ENCODE assay signal across 9 mouse cellular contexts in genomic region chr3:131109686-131110070, GRCm38 (mm10). TPM values are rescaled to one million over a fixed set of nuclear protein-coding genes. Genes with fewer than 3 reads are reported as not detected.
DNase-seq lines count a peak whose midpoint lies in the region; ATAC-seq and TF ChIP-seq lines count a peak whose summit lies in the region.
"Had no signal": no experiment of that assay in that cellular context is flagged by ENCODE, and none has a peak within 500 bp of the region (broad histone marks: within the 10 kb centered on the region; RNA-seq: fewer than 3 reads in every experiment).

No protein-coding gene starts in this region.

- H3K27me3 ChIP-seq in hindbrain, embryonic 12.5 days = peaks cover 68% of the 10 kb centered on the region
- H3K27me3 ChIP-seq in midbrain, postnatal 0 days (ENCODE audit: insufficient read depth, low read length) = 0 out of 2 replicates have a peak, but pooled peaks cover 11% of the 10 kb centered on the region

- peaks cover 50% of the 10 kb centered on the region for H3K4me1 ChIP-seq in hindbrain, embryonic 12.5 days
- H3K4me1 ChIP-seq in midbrain, postnatal 0 days (ENCODE audit: insufficient read depth, low read length) = no peaks in the 10 kb centered on the region; the same call in 1 of the 2 replicates

- peak overlapping the region; percentile 71; the same call in 1 of the 2 replicates for H3K9ac ChIP-seq in hindbrain, embryonic 12.5 days
- H3K9ac ChIP-seq in midbrain, postnatal 0 days (replicated peaks; ENCODE audit: low read length, poor library complexity, severe bottlenecking) = peak overlapping the region; percentile 46; the same call in 1 of the 2 replicates

- DNase-seq in embryo, embryonic 10 days (ENCODE audit: low spot score) = peak; percentile 73
- DNase-seq in embryo, embryonic 10.5 days (ENCODE audit: low spot score) = no peak
- peak; percentile 44 for DNase-seq in ES-CJ7 (ENCODE audit: low read depth, low spot score)
- DNase-seq in midbrain, postnatal 0 days (ENCODE audit: low spot score) = no peak
- no peak for DNase-seq in left cerebral cortex, postnatal 10 days (ENCODE audit: extremely low spot score in 1 of 2, low spot score in 2 of 2)
- no peak for DNase-seq in right cerebral cortex, postnatal 14 days
- DNase-seq in gastrocnemius, adult 8-10 months (ENCODE audit: low spot score in 2 of 2) = no peak

- ATAC-seq in hindbrain, embryonic 12.5 days (ENCODE audit: low FRiP score) = no peak
- peak; percentile 50 for ATAC-seq in midbrain, postnatal 0 days (ENCODE audit: low FRiP score)

- H3K4me2 ChIP-seq in hindbrain, embryonic 12.5 days (replicated peaks) = peak overlapping the region; percentile 78
- peak overlapping the region; percentile 80 for H3K4me2 ChIP-seq in midbrain, postnatal 0 days (ENCODE audit: low read depth, low read length, poor library complexity, severe bottlenecking)

- intact Hi-C loops in left cerebral cortex, postnatal 10 days (cut with DNase I) = loop anchor here (10.0 kb wide), 2 partner anchors 295 to 1895 kb away; no protein-coding TSS in a partner anchor

- H3K27ac ChIP-seq in hindbrain, embryonic 12.5 days = no peak overlapping the region
- H3K27ac ChIP-seq in midbrain, postnatal 0 days (ENCODE audit: low read depth, low read length) = peak overlapping the region; percentile 68
- H3K27ac ChIP-seq: macrophage had no signal

- WGBS in hindbrain, embryonic 12.5 days = 0% methylated on average over 14 of the region's 14 CpGs
- 0% methylated on average over 13 of the region's 14 CpGs for WGBS in midbrain, postnatal 0 days

- H3K4me3 ChIP-seq in hindbrain, embryonic 12.5 days = peak overlapping the region; percentile 55
- H3K4me3 ChIP-seq in midbrain, postnatal 0 days (ENCODE audit: low read depth, low read length) = peak overlapping the region; percentile 58

- no peak for TF ChIP-seq CTCF in midbrain, postnatal 0 days (IDR thresholded peaks at IDR 0.05)

- H3K9me3 ChIP-seq in hindbrain, embryonic 12.5 days (replicated peaks) = no peaks in the 10 kb centered on the region
- H3K9me3 ChIP-seq in midbrain, postnatal 0 days (ENCODE audit: low read length) = no peaks in the 10 kb centered on the region

- no peaks in the 10 kb centered on the region for H3K36me3 ChIP-seq in hindbrain, embryonic 12.5 days
- no peaks in the 10 kb centered on the region for H3K36me3 ChIP-seq in midbrain, postnatal 0 days (ENCODE audit: insufficient read depth, low read length)

RNA-seq across cellular contexts. Expression of gene Lef1, which starts 0.6 kb away (rescaled TPM):
- 31.9 and 33.6 TPM in 2 replicates for polyA plus RNA-seq in hindbrain, embryonic 12.5 days (2016; fragmentation: Nextera tagmentation; extraction: Ambion mirVana)
- total RNA-seq in midbrain, postnatal 0 days (2014; rRNA removed) = 42.0 and 48.6 TPM in 2 replicates
- 50.4 and 52.0 TPM in 2 replicates for polyA plus RNA-seq in midbrain, postnatal 0 days (2015; fragmentation: Nextera tagmentation; extraction: Ambion mirVana)
- 1 to 10 TPM; 6.1 to 6.3 TPM for total RNA-seq in left cerebral cortex, postnatal 10 days (2021)
- under 1 TPM in 2 of 4 experiments, not detected in 2; 0.07 to 0.16 TPM for total RNA-seq in gastrocnemius, adult 8-10 months (2022)

Comparison
In these comparisons a context has a peak if more than half of its experiments do, and no peak if none do; other contexts are left out.
1. DNase-seq: peak in embryo, embryonic 10 days (single experiment) and ES-CJ7 (single experiment); none in embryo, embryonic 10.5 days (single experiment), midbrain, postnatal 0 days (single experiment), left cerebral cortex, postnatal 10 days (0 of 2), right cerebral cortex, postnatal 14 days (single experiment) and gastrocnemius, adult 8-10 months (0 of 2).
2. RNA of gene Lef1, which starts 0.6 kb away (total RNA-seq): 42.0 to 48.6 TPM in midbrain, postnatal 0 days and 6.1 to 6.3 TPM in left cerebral cortex, postnatal 10 days; 0.07 to 0.16 TPM in gastrocnemius, adult 8-10 months; every median in the first group is over 4 times any median in the second.